Mouse (Mus musculus) induced T-regulatory cell, adult 2 months (primary cell): ENCODE data around the gene Pde5a.

Source experiments
- DNase-seq: peaks from one replicate; pipeline ENCODE4 v3.0.0-alpha.2; 2012; ENCODE audit warnings: low read depth

Gene Pde5a

DNA sequence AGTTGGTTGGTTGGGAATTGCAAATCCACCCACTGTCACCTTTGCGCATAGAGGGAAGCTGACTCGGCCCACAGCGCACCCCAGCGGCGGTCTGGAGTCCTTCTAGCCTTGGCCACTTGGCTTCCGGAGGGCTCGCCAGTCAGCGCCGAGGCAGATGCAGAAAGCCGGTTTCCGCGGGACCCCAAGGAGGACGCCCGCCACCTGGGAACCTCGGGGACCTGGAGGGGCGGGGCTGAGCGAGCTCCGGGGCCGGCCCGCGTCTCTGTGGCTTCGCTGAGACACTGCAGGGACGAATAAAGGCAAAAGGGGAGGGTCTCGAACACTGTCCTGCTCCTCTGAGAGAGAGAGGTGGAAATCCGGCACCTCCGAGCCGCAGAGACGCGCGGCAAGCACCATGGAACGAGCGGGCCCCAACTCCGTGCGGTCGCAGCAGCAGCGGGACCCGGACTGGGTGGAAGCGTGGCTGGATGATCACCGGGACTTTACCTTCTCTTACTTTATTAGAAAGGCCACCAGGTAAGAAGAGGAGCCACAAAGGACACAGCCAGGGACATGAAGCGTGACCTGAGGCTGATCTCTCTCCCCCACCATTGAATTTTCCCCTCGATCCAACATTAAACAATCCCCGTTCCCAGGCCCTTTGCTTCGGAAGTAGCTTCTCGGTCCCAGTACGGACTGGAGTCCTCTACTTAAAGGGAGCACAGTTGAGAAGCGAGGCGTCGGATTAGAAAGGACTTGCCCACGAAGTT lies at the start of gene Pde5a:
Gene Pde5a (plus strand): TSS at position 96 of the 749 bp plus-strand sequence.
- peak; percentile 55 for DNase-seq

DNA sequence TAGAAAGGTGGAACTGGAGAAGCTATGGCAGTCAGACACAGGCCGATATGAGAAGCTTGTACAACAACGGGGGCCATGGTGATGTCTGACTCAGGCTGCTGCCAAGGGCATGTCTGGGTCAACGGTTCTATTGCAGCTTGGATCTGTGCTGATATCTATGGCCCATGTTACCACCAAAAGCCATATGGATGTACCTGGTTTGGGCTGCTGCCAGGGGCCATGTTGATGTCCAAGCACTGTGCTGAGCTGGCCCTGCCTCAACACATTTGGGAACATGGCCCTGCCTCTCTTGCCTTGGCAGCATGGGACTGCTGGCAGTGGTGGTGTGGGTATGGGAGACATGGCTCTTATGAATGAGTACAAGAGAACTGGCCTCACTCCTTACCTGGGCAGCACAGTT lies 47.9 kb upstream of the Pde5a start:
- no peak for DNase-seq

DNA sequence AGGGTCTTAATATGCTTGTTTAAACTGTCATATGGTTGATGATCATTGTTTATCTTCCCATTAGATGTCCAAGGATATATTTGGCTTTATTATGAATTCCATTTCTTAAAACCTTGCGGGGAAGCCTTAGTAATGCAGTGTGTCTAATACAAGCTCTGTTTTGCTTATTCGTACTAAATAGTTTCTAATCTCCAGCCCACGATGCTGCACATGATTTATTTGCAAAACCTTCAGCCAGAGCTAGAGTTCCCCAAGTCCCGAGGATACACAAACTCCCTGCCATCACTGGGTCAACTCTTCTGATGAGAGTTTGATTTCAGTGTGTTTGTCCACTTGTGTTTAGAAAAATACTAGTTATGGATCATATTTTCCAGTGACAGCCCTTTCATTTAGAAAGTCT lies 46.4 kb upstream of the Pde5a start:
- no peak for DNase-seq

DNA sequence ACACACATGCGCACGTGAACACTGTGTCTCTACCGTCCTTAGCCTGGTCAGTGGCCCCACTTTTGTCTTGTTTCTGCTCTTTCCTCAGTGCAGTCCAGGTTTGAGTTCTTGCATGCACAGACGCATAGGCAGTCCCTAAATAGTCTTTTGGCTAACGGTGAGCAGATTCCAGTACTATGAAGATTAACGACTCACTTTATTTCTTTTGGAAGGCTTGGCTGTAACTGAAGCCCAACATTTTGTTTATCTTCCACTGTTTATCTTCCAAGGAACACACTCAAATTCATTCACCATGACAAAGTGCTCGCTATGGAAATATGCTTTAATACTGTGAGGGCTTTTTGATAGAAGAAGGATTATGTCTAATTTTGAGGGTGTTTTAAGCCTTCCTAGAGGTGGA lies 43.9 kb upstream of the Pde5a start:
- no peak for DNase-seq

DNA sequence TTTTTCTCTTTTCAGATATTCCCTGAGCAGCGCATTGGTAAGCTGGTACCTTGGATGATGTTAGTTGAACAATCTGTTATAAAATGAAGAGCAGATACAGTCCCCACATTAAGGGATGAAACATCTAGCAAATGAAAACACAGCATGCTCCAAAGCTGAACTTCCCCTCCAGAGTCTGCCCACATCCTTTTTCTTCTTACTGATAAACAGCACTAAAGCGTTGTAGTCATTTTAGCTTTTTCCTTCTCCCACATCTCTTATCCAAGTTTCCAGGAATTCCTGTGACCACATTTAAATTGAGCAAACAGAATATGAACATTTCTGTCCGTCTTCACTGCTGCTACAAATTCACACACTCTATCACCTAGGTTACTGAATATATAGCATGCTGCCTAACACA lies 35.7 kb upstream of the Pde5a start:
- no peak for DNase-seq

DNA sequence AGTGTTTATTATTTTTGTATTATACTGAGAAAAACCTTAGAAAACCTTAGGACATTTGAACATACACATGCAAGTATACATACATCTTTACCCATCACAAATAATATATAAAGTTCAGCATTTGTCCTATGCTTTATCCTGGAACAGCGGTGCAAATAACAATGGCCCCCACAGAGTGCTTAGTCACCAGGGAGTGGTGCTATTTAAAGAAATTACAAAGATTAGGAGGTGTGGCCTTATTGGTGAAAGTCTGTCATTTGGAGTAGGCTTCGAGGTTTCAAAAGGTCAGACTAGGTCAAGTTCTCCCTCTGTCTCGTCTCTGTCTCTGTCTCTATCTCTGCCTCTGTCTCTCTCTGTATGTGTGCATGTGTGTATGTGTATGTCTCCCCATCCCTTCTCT lies 32.9 kb upstream of the Pde5a start:
- no peak for DNase-seq

DNA sequence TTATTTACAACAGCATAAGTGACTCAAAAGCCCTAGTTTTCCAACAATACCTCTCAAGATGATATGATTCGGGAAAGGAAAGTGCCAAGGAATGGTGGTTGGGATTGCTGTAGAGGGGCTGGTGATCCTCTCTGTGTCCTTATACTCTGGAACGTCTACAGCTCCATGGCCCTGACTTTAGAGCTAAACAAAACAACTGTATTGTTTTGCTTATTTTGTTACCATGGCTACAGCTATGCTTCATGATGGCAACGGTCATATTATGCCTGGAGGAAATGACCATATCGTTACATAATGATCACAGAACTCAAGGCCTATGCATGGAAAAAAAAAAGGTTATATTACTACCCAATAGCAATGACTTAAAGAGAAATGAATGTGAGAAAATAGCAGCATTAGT lies 32.1 kb upstream of the Pde5a start:
- DNase-seq: no peak

DNA sequence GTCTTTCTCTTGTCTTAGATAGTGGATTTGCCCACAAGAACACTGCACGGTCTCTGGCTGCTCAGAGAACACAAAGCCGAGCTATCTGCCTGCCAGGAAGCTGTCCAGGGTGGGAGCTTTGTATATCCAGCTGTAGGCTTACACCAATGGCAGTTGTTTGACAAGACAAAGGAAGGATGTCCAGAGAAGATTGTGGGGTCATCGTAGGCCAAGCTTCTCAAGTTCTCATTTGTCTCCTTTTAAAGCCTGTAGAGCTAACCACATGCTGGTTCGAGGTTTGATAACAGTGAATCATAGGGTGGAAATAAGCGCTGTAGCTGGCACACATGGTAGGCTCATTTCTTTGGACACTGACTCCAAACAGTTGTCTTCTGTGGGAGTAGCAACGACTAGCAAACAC lies 24.5 kb upstream of the Pde5a start:
- no peak for DNase-seq

DNA sequence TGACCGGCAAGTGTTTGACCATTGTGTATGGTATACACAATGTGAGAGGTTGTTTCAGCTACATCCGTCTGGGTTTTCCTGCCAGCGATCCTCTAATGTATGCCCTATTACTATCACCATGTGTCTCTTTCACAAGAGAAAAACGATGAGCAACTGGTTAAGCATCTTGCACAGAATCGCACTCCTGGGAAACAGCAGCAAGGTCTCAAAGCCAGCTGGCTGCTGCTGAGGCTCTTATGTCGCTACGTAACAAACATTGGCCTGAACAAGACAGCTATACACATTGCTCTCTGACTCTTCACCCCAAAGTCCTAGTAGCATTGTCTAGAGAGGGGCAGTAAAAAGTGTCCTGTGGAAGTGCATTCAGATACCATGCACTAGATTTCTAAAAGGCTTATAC lies 23.5 kb upstream of the Pde5a start:
- no peak for DNase-seq

DNA sequence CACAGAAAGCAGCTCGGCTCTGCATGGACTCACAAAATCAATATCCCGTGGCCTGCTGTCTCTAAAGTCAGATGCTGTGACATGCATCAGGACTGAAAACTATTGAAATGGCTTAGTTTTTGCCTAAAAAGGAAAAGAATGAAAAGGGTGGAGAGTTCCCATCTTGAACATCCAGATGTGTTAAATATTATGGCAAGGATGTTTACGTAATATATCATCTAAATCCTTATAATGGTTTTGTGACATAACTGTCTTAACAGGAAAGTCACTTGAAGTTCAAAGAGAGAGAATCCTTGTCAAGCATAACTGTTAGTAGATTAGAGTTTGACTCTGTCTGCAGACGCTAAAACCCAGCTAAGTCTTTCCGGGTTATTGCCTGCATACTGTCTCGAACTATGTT lies 20.3 kb upstream of the Pde5a start:
- DNase-seq: no peak

DNA sequence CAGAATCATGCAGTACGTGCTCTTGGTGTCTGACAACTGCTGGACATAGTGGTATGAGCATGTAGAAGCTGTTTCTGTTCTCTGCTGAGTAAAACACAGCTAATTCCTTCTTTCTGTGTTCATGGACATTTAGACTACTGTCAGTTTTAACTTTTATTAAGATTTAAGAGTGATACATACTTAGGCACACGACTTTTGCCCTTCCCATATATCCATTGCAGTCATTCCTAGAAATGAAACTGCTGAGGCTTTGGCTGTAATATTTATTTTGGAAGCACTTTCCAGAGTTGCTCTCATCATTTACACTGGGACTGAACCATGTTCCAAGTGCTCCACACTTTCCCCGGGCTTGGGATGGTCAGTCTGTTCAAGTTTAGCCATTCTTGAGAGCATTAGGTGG lies 18.6 kb upstream of the Pde5a start:
- DNase-seq: no peak

DNA sequence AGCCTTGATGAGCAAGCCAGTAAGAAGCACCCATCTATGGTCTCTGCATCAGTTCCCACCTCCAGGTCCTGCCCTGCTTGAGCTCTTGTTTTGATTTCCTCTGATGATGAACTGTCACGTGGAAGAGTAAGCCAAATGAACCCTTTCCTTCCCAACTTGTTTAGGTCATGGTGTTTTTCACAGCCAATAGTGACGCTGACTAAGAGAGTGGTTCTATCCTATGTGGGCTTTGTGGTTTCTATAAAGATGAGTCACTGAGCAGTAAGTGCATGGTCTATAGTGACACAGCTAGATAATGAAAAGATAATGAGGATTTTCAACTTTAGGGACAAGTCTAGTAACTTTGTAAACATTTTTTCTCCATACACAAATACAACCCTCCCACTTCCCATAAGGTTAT lies 10.1 kb upstream of the Pde5a start:
- DNase-seq: peak; percentile 2

DNA sequence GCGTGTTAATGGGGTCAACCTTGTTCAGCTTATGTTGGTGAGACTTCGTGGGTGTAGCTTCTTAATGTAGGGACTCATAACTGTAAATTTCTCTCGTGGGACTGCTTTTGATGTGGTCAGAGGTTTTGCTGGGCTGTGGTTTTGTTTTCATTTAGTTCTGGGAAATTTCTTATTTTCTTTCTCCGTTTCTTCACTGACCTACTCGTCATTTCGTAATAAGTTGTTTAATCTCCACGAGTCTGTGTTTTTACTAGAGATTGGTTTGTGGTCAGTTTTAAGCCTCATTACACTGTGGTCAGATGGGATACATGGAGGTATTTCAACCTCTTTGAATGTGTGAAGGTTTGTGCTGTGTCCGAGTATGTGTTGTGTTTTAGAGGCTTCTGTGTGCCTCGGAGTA lies 7.2 kb upstream of the Pde5a start:
- no peak for DNase-seq

DNA sequence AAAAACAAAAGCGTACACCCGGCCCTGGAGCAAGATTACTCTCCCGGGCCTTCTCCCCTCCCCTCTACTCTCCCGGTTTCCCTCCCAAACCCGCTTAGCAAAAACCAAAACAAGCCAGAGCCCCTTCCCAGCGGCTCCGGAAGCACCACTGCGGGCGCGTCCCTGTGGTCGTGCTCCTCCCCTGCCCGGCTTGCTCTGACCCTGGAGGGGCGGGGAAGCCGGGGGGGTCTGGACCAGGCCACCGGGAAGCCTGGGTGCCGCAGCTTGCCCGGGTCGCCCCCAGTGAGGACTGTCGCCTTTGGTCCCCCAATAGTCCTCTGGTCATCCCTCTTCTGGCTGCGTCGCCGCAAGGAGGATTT lies 833 bp downstream of the Pde5a start:
- peak; percentile 26 for DNase-seq

DNA sequence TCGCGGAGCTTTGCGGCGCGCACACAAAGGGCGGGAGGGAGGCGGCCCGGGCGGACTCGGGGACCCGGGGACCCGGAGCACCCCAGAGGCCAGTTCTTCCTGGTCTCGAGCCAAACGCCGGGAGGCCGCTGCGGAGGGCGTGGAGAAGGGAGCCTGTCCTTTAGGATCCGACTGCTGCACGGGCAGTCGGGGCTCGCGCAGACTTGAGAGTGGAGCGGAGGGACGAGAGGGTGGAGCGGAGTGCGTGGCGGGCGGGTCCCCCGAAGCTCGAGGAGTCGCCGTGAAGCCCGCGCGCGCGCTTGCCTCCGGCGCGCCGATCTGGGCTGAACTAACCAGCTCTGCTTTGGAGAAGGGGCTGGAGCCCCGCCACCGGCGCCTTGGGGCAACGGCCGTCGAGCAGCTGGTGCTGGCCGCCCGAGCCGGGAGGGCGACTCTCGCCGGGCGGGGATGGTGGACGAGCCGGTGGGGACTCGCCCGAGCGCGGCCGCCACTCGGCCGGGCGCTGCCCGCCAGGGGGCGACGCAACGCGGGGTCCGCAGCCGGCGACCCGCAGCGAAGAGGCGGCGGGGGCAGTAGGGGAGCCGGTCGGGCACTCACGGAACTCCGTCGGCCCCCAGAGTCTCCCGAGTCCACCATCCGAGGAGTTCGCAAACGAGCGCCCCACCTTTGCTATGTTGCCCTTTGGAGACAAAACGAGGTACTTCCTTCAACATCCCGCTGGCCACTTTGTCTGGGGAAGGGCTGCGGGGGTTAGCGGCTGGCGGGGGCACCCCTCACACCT lies 1.4 kb downstream of the Pde5a start:
- peak; percentile 28 for DNase-seq

DNA sequence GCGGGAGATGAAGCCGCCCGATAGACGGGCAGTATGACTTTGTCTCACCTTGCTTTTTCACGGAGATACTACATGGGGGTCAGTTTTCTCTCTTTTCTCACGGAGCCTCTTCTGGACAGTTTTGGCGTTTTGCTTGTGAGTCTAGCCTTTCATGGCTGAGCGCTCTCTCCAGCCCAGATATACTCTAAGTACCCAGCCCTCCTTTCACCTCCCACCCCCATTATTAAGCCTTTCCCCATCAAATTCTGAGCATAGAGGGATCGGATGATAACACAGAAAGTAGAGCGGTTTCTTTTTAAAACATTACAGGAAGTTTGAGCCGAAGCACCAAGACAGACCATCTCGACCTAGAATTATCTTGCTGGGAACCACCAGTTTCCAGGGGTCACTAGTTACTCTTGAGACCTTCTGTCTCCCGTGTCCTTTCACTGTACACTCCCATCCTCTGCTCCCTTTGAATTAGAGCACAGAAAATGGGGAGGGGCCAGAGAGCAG lies 2.0 kb downstream of the Pde5a start:
- DNase-seq: no peak

DNA sequence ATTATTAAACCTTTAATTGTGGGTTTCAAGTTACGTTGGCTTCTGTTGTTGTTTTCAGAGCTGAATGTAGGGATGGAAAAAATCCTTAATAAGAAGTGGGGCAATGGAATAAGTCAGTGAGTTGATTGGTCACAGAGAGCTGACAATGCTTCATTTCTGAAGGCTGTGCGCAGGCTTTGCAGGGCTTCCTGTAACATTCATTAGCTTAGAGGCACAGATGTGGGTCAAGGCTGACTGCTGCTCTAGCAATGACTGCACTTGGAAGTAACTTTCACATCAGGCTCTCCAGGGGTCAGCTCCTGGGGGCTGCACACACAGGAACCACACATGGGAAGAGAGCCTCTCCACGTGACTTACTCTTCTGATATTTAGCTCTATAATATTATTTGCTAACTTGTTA lies 5.1 kb downstream of the Pde5a start:
- DNase-seq: no peak

DNA sequence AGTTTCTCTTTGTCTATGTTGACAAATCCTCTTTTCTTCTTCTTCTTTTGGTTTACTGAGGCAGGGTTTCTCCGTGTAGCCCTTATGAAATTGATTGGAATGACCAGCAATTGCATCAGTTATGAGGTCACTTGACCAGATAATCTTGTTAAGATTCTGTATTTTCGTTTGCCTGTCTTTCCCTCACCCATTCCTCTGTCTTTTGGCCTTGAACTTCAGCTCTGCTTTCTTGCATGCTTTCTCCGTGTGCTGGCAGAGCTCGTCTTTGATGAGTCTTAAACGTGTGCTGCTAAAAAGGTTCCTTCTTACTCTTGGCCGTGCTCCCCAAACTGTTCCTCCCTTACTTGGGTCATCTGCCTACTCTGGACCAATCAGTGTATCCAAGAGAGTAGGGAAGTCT lies 5.6 kb downstream of the Pde5a start:
- no peak for DNase-seq

DNA sequence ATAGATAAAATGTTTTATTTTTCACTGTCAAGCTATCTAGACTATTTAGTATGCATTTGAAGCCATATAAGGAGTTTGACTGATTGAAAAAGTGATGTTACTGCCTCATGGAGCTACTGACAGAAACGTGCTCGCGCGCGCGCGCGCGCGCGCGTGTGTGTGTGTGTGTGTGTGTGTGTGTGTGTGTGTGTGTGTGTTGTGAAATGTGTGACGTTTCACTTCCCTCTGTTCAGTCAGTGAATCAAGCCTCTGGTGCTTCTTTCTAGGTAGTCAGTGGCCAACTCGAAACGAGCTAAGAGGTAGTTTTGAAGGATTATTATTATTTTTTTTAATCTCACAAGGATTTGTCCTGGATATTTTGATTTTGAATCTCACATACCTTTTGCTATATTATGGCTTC lies 10.7 kb downstream of the Pde5a start:
- DNase-seq: no peak

DNA sequence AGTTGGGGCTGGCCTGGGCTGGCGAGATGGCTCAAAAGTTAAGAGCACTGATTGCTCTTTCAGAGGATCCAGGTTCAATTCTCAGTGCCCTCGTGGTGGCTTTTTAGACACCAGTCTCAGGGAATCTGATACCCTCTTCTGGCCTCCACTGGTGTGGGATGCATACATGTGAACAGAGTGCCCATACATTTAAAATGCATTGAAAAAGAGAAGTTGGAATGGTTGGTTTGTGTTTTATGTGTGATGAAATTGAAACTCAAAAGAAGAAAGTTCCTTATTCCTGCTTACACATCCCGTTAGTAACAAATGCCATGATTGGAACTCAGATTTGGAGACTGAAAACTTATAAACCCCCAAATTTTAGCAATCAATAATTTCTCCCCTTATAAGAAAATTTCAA lies 15.5 kb downstream of the Pde5a start:
- DNase-seq: no peak

DNA sequence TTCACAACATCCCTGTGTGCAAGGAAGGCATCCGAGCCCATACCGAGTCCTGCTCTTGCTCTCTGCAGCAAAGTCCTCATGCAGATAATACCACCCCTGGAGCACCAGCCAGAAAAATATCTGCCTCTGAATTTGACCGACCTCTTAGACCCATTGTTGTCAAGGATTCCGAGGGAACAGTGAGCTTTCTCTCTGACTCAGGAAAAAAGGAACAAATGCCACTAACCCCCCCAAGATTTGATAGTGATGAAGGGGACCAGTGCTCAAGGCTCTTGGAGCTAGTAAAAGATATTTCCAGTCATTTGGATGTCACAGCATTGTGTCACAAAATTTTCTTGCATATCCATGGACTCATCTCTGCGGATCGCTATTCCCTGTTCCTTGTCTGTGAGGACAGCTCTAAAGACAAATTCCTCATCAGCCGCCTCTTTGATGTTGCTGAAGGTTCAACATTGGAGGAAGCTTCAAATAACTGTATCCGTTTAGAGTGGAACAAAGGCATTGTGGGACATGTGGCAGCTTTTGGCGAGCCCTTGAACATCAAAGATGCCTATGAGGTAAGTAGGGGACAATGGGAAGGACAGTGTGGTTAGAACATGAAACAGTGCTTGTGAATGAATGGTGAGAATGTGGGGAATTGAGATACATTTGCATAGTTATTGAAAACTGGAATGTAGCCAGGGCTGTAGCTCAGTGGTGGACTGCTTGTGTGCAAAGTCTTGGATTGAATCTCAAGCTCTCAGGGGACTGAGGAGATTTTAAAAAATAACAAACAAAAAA lies 19.4 kb downstream of the Pde5a start:
- no peak for DNase-seq

DNA sequence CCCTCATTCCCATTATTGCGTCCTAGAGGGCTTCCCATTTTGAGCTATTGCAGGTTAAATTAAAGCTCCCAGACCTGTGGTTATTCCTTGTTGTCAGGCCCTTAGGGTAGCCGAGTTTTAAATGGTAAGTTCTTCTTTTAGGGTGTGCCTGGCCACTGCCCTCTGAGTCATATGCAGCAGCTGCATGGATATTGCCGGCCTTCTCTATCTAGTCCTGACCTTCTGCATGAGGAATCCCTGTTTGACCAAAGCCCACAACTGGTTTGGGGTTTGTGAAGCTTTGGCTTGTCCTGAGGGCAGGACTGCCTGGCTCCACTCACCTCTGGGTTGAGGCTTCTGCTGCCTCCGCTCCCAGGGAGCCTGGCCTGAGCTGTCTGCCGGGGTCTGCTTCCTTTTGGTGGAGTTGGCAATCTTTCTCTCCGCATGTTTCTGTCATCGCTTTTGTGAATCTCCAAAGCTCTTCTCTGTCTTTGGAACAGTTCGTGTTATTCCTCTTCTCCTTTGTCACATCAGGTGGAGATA lies 34.6 kb downstream of the Pde5a start:
- no peak for DNase-seq

DNA sequence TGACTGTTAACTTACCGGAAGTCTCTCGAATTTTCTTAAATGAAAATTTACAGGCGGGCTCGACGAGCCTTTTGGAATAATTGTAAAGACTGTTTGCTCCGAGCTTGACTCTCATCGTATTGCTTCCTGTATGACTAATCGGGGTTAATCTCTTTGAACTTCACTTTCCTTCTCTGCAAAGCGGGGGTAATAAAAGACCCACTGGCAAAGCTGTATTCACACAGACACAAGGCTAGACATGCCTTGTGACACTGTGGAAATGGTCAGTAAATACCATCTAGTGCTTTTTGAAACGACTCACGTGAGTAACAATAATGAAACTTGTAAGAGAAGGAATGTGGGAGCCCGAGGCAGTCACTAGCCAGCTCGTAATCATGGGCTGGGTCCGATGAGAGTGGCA lies 35.0 kb downstream of the Pde5a start:
- no peak for DNase-seq
